Mouse (Mus musculus): ENCODE data around the gene Arhgef17. TPM values are rescaled to one million over a fixed set of nuclear protein-coding genes. Genes with fewer than 3 reads are reported as not detected.

Arhgef17 gene
- polyA plus RNA-seq, 1 experiment: 43.1 TPM

DNA sequence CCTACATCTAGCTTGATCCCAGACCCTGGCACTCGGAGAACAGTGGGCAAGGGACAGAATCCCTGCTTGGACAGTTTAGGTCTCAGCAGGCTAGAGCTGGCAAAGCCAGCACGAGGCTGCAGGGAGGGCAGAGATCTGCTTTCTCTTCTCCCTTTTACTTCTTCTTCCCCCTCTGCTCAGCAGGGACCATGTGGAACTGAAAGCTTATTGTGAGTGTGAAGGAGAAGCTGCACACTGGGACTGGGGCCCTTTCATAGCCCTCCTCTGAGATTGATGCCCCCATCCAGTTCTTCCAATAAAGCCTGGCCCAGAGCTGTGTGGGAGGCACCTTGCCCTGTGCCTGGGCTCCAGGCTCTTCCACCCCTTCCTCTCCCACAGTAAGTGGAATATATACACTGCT is 12.4 kb upstream of the Arhgef17 start:
- TF ChIP-seq CTCF (IDR thresholded peaks at IDR 0.05; ENCODE audit: borderline replicate concordance, insufficient read depth, low read length) (no peak), POLR2A (IDR thresholded peaks at IDR 0.05; ENCODE audit: low read depth, low read length) (no peak)
- H3K4me3 ChIP-seq (ENCODE audit: insufficient read depth, low read length): no peak overlapping the region
- peaks cover 9% of the 10 kb centered on the region for H3K4me1 ChIP-seq (ENCODE audit: control insufficient read depth, insufficient read depth, low read length)
- H3K27ac ChIP-seq (ENCODE audit: insufficient read depth, low read length): peak overlapping the region; percentile 79

DNA sequence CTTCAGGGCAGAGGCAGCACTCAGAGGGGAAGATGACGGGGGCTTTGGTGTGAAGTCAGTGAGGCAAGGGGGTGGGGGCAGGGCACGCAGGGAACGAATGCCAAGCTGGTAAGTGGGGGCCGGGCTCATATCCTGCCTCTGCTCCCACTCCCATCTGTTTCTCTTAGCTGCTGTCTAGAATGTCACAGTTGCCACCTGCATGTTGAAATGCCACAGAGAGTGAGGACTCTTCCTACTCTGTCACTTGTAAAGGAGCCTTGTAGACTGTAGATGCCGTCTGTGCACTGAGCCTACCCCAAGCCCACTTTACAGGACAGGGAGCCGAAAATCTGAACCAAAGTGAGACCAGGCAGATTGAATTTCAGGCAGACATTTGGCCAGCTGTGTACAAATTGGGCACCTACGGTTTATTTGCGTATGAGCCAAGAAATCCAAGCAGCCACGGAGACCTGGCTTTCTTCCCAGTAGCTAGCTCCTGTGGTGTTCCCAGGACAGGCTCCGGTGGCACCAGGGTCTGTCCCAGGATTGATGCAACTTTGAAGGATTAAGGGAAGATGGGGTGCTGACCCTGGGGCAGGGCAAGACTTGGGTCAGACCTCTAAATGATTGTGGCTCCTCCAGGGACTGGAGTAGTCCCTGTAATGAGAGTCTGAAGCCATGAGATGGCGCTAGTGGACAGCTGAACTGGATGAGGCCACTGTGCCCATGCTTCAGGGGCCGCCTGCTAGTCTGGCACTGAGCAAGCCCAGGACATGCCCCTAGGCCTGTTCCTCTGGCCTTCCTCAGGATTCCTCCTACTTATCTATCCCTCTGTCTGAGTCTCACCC is 11.1 kb upstream of the Arhgef17 start:
- H3K4me1 ChIP-seq (ENCODE audit: control insufficient read depth, insufficient read depth, low read length): peaks cover 9% of the 10 kb centered on the region
- TF ChIP-seq POLR2A (IDR thresholded peaks at IDR 0.05; ENCODE audit: low read depth, low read length): no peak; the same call in 1 of the 2 replicates
- TF ChIP-seq CTCF (IDR thresholded peaks at IDR 0.05; ENCODE audit: borderline replicate concordance, insufficient read depth, low read length): peak; percentile 83
- peak overlapping the region; percentile 79 for H3K27ac ChIP-seq (ENCODE audit: insufficient read depth, low read length)
- no peak overlapping the region for H3K4me3 ChIP-seq (ENCODE audit: insufficient read depth, low read length)

DNA sequence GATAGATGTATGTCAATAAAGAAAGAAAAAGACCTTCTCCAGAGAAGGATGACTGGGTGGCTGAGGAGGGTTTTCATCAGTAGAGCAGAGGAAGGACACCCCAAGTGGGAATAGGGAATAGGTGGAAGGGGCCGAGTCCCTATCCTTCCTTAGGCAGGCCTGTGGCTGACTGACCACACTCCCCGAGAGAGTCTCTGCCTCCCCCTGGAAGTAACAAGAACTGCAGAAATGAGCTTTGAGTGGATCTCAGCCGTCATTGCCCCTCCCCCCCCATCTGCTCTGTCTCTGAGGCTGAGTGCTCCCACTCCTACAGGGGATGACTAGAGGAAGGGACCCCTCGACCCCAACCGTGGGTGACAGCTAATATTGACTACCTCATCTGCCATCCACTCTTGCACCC is 9.3 kb upstream of the Arhgef17 start:
- no peak for TF ChIP-seq CTCF (IDR thresholded peaks at IDR 0.05; ENCODE audit: borderline replicate concordance, insufficient read depth, low read length)
- no peak for TF ChIP-seq POLR2A (IDR thresholded peaks at IDR 0.05; ENCODE audit: low read depth, low read length)
- H3K4me1 ChIP-seq (ENCODE audit: control insufficient read depth, insufficient read depth, low read length): peaks cover 9% of the 10 kb centered on the region
- no peak overlapping the region for H3K4me3 ChIP-seq (ENCODE audit: insufficient read depth, low read length)
- H3K27ac ChIP-seq (ENCODE audit: insufficient read depth, low read length): no peak overlapping the region

DNA sequence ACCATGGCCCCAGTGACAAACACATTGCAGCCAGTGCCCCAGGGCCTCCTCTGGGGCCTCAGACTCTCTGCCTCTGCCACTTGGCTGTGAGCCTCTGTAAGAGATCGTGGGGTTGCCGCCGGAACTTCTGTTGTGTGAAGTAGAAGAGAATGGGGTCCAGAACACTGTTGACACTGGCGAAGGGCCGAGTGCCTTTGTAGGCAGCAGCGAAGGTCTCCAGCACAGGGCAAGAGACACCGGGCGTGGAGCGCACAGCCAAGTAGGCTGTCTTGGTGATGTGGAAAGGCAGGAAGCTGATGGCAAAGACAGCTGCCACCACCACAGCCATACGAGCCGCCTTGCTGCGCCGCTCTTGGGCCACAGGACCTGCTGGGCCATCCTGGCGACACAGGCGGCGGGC is 6.2 kb upstream of the Arhgef17 start:
- Histone ChIP-seq H3K27ac (ENCODE audit: insufficient read depth, low read length) (no peak overlapping the region), H3K4me3 (ENCODE audit: insufficient read depth, low read length) (no peak overlapping the region), H3K4me1 (ENCODE audit: control insufficient read depth, insufficient read depth, low read length) (peaks cover 4% of the 10 kb centered on the region; the same call in 1 of the 2 replicates)
- TF ChIP-seq POLR2A (IDR thresholded peaks at IDR 0.05; ENCODE audit: low read depth, low read length) (no peak), CTCF (IDR thresholded peaks at IDR 0.05; ENCODE audit: borderline replicate concordance, insufficient read depth, low read length) (no peak)

DNA sequence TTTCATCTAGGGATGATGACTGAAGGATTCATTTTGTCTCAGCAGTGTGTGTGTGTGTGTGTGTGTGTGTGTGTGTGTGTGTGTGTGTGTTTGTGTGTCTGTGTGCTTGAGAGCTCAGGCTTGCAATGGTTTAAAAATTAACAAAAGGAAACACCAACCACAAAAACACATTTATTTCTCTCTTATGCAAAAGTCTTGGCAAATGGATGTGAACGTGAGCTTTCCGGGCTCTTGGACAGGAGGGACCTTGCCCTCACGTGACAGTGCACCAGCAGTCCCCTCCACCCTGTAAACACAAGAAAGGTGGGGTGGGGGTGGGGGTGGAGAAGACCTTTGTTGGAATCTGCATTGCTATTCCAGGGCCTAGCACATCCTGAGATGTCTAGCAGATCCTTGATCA is 5.6 kb upstream of the Arhgef17 start:
- no peak for TF ChIP-seq CTCF (IDR thresholded peaks at IDR 0.05; ENCODE audit: borderline replicate concordance, insufficient read depth, low read length)
- no peak for TF ChIP-seq POLR2A (IDR thresholded peaks at IDR 0.05; ENCODE audit: low read depth, low read length)
- H3K4me3 ChIP-seq (ENCODE audit: insufficient read depth, low read length): no peak overlapping the region
- no peaks in the 10 kb centered on the region for H3K4me1 ChIP-seq (ENCODE audit: control insufficient read depth, insufficient read depth, low read length)
- H3K27ac ChIP-seq (ENCODE audit: insufficient read depth, low read length): no peak overlapping the region

DNA sequence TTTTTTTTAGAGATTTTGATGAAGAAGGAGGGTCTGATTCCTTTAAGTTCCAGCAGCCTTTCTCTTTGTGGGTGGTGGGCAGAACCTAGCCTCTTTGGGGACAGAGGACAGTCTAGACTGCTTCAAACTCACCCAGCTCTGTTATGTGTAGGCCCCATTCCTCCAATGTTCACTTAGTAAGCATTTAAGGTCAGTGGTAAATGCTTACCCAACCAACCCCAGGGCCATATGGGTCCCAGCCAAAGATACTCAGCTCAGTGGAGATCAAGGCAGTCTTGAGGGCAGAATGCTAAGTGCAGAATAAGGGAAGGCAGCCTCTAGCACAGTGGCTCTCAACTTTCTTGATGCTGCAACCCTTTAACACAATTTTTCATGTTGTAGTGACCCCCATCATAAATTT is 1.6 kb upstream of the Arhgef17 start:
- no peaks in the 10 kb centered on the region for H3K4me1 ChIP-seq (ENCODE audit: control insufficient read depth, insufficient read depth, low read length)
- TF ChIP-seq CTCF (IDR thresholded peaks at IDR 0.05; ENCODE audit: borderline replicate concordance, insufficient read depth, low read length) (no peak), POLR2A (IDR thresholded peaks at IDR 0.05; ENCODE audit: low read depth, low read length) (no peak)
- no peak overlapping the region for H3K4me3 ChIP-seq (ENCODE audit: insufficient read depth, low read length)
- no peak overlapping the region for H3K27ac ChIP-seq (ENCODE audit: insufficient read depth, low read length)

DNA sequence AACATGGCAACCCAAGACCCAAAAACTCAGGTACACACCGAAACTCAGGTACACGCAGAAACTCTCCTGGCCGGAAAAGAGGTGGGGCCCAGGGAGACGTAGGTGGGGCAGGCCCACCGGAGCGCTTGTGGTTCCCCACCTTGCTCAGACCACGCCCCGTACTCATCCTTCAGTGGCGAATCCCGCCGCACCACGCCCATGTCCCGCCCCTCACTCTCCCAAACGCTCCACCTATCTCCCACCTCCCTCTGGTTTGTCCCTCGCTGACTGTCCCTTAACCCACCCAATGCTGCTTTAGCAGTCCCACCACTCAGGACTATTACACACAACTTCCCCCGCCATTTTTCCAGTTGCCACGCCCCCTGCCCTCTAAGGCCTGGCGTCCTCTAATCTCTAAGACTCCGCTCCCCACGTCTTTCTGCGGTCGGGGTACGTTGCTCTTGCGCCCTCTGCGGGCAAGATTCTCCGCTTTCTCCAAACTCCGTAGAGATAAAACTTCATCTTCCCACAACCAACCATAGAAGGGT is 637 bp upstream of the Arhgef17 start:
- H3K4me3 ChIP-seq (ENCODE audit: insufficient read depth, low read length): peak overlapping the region; percentile 56
- peak; percentile 54 for TF ChIP-seq POLR2A (IDR thresholded peaks at IDR 0.05; ENCODE audit: low read depth, low read length)
- peak; percentile 68 for TF ChIP-seq CTCF (IDR thresholded peaks at IDR 0.05; ENCODE audit: borderline replicate concordance, insufficient read depth, low read length)

DNA sequence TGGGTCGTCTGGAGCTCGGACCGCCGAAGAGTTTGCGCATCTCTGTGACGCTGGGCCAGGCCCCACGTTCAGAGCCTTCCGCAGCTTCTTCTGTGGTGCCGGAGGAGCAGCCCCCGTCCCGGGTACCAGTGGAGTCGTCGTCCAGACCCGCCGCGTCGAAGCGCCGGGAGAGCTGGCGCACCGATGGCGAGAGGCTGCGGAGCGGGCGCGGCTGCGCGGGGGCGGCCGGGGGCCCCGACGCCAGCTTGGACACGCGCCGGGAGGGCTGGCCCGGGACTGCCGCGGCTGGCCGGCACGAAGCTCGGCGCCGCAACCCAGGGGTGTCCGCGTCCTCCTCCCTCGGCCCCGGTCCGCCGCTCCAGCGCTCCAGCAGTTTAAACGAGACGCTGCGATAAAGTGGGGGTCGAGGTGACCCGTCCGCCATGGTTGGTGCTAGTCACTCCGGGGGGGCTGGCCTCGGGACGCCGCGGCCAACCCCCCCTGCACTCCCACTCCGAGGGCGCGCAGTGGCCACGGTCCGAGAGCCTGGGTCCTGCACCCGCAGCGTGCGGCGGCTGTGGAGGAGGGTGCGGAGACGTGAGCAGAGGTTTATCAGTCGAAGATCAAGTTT is 486 bp downstream of the Arhgef17 start:
- Histone ChIP-seq H3K27ac (ENCODE audit: insufficient read depth, low read length) (peak overlapping the region; percentile 98), H3K4me1 (ENCODE audit: control insufficient read depth, insufficient read depth, low read length) (no peaks in the 10 kb centered on the region), H3K4me3 (ENCODE audit: insufficient read depth, low read length) (peak overlapping the region; percentile 60)
- no peak for TF ChIP-seq CTCF (IDR thresholded peaks at IDR 0.05; ENCODE audit: borderline replicate concordance, insufficient read depth, low read length)
- no peak; the same call in 1 of the 2 replicates for TF ChIP-seq POLR2A (IDR thresholded peaks at IDR 0.05; ENCODE audit: low read depth, low read length)

More for the DNA sequence above, 637 bp upstream of the Arhgef17 start:
- Histone ChIP-seq H3K4me1 (ENCODE audit: control insufficient read depth, insufficient read depth, low read length) (no peaks in the 10 kb centered on the region), H3K27ac (ENCODE audit: insufficient read depth, low read length) (peak overlapping the region; percentile 84)

DNA sequence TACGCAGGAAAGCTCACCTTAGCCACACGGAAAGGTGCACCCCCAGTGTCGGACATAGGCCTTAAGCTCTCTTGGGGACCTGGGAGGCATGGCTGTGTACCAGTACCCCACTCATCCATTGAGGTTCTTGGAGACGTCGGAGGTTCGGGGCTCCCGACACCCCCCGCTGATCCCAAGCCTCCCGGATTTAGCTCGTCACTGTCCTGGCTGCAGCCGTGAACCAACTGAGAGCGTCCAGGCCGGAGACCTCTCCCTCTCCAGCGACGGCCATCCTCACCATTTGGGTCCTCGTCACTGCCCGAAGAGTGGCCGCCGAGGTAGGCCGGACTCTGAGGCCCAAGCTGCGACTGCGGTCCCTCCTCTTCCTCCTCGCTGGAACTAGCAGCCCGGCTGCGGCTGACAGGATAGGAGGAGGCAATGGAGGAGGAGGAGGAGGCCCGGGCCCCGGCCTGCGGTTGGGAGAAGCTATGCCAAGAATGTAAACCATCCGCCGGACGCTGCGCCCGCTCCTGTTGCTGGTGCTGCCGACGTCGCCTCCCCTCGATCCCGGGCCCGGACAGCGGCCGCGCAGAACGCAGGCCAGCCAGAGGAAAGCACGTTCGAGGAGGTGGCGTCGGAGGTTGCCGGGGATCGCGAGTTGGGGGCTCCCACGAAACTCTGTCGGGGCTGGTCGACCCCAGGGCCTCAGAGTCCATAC is 1.1 kb downstream of the Arhgef17 start:
- TF ChIP-seq CTCF (IDR thresholded peaks at IDR 0.05; ENCODE audit: borderline replicate concordance, insufficient read depth, low read length) (no peak), POLR2A (IDR thresholded peaks at IDR 0.05; ENCODE audit: low read depth, low read length) (peak; percentile 64)
- Histone ChIP-seq H3K4me3 (ENCODE audit: insufficient read depth, low read length) (peak overlapping the region; percentile 60), H3K27ac (ENCODE audit: insufficient read depth, low read length) (peak overlapping the region; percentile 98), H3K4me1 (ENCODE audit: control insufficient read depth, insufficient read depth, low read length) (no peaks in the 10 kb centered on the region)

Measured in embryonic fibroblast, embryonic 13.5 days (primary cell).